Mouse (Mus musculus): ENCODE data around the gene Rab20.

The Rab20 gene

DNA sequence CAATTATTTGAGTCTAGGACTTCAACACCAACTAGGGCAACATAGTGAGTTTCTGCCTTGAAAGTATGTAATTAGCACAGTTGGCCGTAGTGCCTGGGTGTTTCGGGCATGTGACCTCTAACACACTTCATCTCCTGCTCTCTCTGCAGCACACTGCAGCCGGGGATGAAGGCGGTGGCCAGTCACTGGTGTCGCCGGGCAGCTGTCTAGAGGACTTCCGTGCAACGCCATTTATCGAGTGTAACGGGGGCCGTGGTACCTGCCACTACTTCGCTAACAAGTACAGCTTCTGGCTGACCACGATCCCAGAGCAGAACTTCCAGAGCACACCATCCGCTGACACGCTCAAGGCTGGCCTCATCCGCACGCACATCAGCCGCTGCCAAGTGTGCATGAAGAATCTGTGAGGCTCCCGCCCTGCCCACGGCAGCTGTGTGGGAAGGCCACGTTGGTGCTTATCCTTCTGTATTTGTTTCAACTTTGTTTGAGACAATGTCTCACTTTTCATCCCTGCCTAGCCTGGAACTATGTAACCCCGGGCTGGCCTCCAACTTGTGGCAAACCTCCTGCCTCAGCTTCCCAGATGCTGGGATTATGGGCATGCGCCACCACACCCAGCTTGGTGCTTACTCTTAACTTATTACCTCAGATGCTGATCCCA is 30.5 kb downstream of the Rab20 start:
- no peak for TF ChIP-seq GATA4 (IDR thresholded peaks at IDR 0.05; ENCODE audit: insufficient replicate concordance, low read length)

DNA sequence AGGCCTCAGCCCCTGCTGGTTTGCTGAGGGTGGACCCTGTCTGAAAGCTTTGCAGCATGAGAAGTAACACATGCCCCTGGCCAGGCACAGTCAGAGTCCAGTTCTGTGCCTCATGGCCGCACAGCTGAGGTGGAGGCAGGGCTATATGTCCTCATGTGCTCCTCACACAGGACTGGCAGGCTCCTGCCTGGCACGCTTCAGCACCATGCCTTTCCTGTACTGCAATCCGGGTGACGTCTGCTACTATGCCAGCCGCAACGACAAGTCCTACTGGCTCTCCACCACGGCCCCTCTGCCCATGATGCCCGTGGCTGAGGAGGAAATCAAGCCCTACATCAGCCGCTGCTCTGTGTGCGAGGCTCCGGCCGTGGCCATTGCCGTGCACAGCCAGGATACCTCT is 32.7 kb downstream of the Rab20 start:
- no peak for TF ChIP-seq GATA4 (IDR thresholded peaks at IDR 0.05; ENCODE audit: insufficient replicate concordance, low read length)

- no peak for TF ChIP-seq GATA4 (IDR thresholded peaks at IDR 0.05; ENCODE audit: insufficient replicate concordance, low read length)
These were observed 34.3 kb downstream of the Rab20 start for GRCm38 (mm10) chr8:11444216-11444615.

DNA sequence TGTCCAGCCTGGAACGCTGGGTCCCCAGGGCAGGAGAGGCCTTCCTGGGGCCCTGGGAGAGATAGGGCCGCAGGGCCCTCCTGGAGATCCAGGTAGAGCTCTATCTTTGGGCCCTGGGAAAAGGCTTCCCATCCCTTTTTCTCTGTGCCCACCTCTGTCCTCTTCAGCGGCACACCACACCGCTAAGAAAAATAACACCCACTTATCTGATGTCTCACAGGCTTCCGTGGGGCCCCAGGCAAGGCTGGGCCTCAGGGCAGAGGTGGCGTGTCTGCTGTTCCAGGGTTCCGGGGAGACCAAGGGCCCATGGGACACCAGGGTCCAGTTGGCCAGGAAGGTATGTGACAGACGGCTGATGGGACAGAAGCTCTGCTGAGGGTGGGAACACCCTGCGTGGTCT is 34.9 kb downstream of the Rab20 start:
- TF ChIP-seq GATA4 (IDR thresholded peaks at IDR 0.05; ENCODE audit: insufficient replicate concordance, low read length), result no peak

DNA sequence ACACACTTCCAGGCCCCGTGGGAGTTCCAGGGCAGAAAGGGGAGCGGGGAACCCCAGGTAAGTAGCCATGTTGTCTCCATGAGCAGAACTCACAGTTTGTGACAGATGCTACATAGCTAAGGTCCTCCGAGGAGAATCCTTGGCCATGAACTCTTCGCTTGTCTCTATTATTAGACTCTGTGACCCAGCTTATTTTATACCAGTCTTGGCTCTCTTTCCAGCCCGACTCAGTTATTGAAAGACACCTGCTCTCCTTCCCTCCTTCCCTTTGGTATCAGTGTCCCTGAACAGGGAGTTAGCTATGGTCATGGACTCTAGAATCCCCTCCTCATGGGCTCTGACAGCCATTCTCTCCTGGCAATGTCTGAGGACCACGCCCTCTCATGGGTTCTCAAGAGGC is 37.2 kb downstream of the Rab20 start:
- no peak for TF ChIP-seq GATA4 (IDR thresholded peaks at IDR 0.05; ENCODE audit: insufficient replicate concordance, low read length)

DNA sequence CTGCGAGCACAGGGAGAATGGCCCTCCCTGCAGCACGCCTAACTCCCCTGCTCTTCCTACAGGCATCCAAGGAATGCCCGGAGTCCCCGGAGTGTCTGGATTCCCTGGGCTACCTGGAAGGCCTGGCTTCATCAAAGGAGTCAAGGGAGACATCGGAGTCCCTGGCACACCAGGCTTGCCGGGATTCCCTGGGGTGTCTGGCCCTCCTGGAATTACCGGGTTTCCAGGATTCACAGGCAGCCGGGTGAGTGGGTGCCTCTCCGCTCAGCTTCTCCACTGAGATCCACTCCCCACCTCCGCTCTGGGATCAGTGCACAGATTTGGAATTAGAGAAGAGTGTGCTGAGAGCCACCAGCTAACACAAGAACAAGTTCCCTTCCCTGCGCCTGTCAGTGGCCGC is 40.6 kb downstream of the Rab20 start:
- no peak for TF ChIP-seq GATA4 (IDR thresholded peaks at IDR 0.05; ENCODE audit: insufficient replicate concordance, low read length)

- TF ChIP-seq GATA4 (IDR thresholded peaks at IDR 0.05; ENCODE audit: insufficient replicate concordance, low read length), result no peak
These were observed 47.8 kb downstream of the Rab20 start for GRCm38 (mm10) chr8:11430688-11431087.

DNA sequence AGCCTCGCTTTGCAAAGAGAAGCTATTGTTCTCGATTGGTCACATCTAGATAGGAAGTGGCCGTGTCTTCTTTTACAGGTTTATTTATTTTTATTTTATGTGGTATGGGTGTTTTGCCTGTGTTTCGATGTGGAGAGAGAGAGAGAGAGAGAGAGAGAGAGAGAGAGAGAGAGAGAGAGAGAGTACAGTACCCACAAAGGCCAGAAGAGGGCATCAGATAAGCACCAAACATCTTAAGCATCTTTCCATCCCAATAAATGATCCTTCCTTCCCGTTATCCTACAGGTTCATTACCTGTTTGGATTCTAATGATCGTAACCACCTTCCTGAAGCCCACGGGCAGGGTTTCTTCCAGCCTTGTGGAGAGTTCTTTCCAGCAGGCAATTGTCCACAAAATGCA is 55.4 kb downstream of the Rab20 start:
- TF ChIP-seq GATA4 (IDR thresholded peaks at IDR 0.05; ENCODE audit: insufficient replicate concordance, low read length), result no peak

DNA sequence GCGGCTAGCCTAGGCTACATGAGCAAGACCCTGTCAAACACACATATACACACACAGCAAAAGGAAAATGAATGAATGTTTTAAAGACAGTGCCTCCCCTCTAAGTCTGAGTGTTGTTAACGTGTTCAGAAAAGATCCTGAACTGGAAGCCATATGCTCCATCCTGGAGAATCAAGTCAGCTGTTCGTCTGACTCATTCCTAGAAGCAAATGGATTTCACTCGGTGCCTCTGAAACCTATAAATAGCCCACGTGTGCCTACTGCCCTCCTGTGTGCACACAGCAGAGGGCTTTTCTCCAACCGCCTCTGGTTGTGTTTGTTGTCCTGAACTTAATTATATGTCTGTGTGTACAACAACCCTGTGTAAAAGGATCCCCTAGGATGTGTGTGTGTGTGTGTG is 56.5 kb downstream of the Rab20 start:
- TF ChIP-seq GATA4 (IDR thresholded peaks at IDR 0.05; ENCODE audit: insufficient replicate concordance, low read length), result no peak

- no peak for TF ChIP-seq GATA4 (IDR thresholded peaks at IDR 0.05; ENCODE audit: insufficient replicate concordance, low read length)
These were observed 57.4 kb downstream of the Rab20 start for GRCm38 (mm10) chr8:11421105-11421504.

DNA sequence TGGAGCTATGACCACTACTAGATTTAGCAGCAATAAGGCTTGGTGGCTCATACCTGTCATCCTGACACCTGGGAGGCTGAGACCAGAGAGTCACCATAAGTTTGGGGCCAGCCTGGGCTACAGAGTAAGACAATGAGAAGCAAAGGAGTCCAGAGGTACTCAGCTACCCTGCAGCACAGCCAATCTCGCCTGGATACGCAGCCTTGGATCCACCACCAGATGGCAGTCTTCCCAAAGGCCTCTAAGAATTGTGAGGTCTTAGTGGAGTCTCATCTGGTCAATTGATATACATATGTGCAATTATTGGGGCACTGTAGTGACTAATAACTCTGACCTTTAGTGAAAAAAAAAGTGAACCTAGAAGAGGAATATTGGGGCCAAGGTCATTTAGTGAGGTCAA is 58.9 kb downstream of the Rab20 start:
- no peak for TF ChIP-seq GATA4 (IDR thresholded peaks at IDR 0.05; ENCODE audit: insufficient replicate concordance, low read length)

GRCm38 (mm10) chr8:11419232-11419631 is 59.3 kb downstream of the Rab20 start:
- TF ChIP-seq GATA4 (IDR thresholded peaks at IDR 0.05; ENCODE audit: insufficient replicate concordance, low read length), result no peak

GRCm38 (mm10) chr8:11417762-11418161 is 60.7 kb downstream of the Rab20 start:
- TF ChIP-seq GATA4 (IDR thresholded peaks at IDR 0.05; ENCODE audit: insufficient replicate concordance, low read length), result no peak

- no peak for TF ChIP-seq GATA4 (IDR thresholded peaks at IDR 0.05; ENCODE audit: insufficient replicate concordance, low read length)
These were observed 63.4 kb downstream of the Rab20 start for GRCm38 (mm10) chr8:11415089-11415488.

DNA sequence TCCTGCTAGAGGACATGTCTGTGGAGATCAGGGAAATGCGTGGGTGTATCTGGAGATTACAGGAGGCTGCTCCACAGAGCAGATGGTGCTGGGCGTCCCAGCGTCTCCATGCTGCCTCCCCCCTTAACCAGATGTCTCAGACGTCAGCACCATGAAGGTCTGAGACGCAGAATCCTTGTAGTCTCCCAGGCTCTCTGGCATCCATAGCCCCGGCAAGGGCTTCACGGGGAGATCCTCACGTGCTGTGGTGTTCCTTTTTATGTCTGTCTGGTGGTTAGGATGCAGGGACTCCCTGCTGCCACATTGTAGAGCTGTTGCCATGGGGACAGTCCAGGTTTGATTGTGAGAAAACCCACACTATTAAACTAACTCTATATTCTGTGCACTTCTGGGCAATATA is 64.2 kb downstream of the Rab20 start:
- TF ChIP-seq GATA4 (IDR thresholded peaks at IDR 0.05; ENCODE audit: insufficient replicate concordance, low read length), result no peak

- TF ChIP-seq GATA4 (IDR thresholded peaks at IDR 0.05; ENCODE audit: insufficient replicate concordance, low read length), result no peak
These were observed 66.1 kb downstream of the Rab20 start for GRCm38 (mm10) chr8:11412450-11412849.

DNA sequence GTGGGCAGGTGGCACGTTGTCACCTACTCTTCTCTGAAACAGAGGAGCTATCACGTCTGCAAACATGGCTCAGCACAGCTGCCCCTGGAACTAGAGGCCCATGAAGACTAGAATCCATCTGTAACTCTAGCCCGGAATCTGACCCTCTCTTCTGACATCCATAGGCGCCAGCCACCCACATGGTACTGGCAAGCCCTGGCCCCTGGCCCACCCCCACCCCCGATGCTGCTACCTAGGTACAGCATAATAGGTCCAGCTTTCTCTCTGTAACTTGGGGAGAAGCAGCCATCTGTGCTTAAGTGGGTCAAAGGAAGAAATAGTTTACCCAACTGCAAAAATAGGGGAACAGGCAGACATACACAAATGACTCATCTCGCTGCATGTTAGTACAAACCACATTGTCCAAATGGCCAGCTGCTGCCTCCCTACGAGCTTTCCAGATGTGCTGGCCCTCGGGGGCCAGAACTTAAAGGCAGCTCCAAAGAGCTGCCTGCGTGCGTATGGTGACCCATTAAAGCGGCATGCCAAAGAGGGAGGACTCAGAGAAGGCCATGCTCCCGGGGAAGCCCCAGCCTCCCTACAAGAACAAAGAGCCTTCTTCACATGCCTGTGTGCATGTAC is 66.9 kb downstream of the Rab20 start:
- no peak for TF ChIP-seq GATA4 (IDR thresholded peaks at IDR 0.05; ENCODE audit: insufficient replicate concordance, low read length)

All from liver, adult (tissue).